Mouse (Mus musculus): Measurements from ENCODE around the gene Pigb.

- TF ChIP-seq CTCF (IDR thresholded peaks at IDR 0.05; ENCODE audit: borderline replicate concordance, insufficient read depth, low read depth, low read length), result no peak
- no peak for TF ChIP-seq POLR2A (IDR thresholded peaks at IDR 0.05; ENCODE audit: borderline replicate concordance, insufficient read depth, low read length)
Observed at GRCm38 (mm10) chr9:73045711-73046110, 5.5 kb upstream of the Pigb start.

Measured in cerebellum, adult 2 months (tissue).